Mouse (Mus musculus) thymus, adult 2 months (tissue): ENCODE results near the gene Xpo4. TPM values are rescaled to one million over a fixed set of nuclear protein-coding genes. Genes with fewer than 3 reads are reported as not detected.

Experiments
- DNase-seq: peaks from one replicate; pipeline ENCODE4 v3.0.0; 2021
- H3K27ac ChIP-seq: fragments of 200-500 bp; 2 replicates; pipeline ENCODE4 v1.5.1; 2012; ENCODE audit warnings: low read length, control low read depth; ENCODE audit not compliant: control insufficient read depth, insufficient read depth
- H3K27me3 ChIP-seq: fragments of 200-500 bp; 2 replicates; pipeline ENCODE4 v1.6.1; 2012; ENCODE audit warnings: mild to moderate bottlenecking, low read length, moderate library complexity, mixed read lengths; ENCODE audit not compliant: control insufficient read depth, insufficient read depth
- H3K36me3 ChIP-seq: fragments of 200-500 bp; 2 replicates; pipeline ENCODE4 v1.6.1; 2012; ENCODE audit warnings: mild to moderate bottlenecking, low read length, moderate library complexity; ENCODE audit not compliant: control insufficient read depth, insufficient read depth
- H3K4me1 ChIP-seq: fragments of 200-500 bp; replicated peaks from 2 replicates; pipeline ENCODE4 v1.6.1; 2012; ENCODE audit warnings: low read length; ENCODE audit not compliant: control insufficient read depth, insufficient read depth
- H3K4me3 ChIP-seq: fragments of 200-500 bp; 2 replicates; pipeline ENCODE4 v1.5.1; 2012; ENCODE audit warnings: mild to moderate bottlenecking, low read length, control low read depth, moderate library complexity; ENCODE audit not compliant: control insufficient read depth, insufficient read depth
- CTCF ChIP-seq: fragments of 200-500 bp; IDR thresholded peaks from 2 replicates; pipeline ENCODE4 v1.5.1; 2012; ENCODE audit warnings: mild to moderate bottlenecking, control low read depth, low read length, moderate library complexity, borderline replicate concordance; ENCODE audit not compliant: control insufficient read depth, poor library complexity, insufficient read depth; ENCODE audit errors: extremely low read depth
- POLR2A ChIP-seq: fragments of 200-500 bp; IDR thresholded peaks from 2 replicates; pipeline ENCODE4 v1.6.1; 2012; ENCODE audit warnings: mild to moderate bottlenecking, low read length, control low read depth, moderate library complexity; ENCODE audit not compliant: control insufficient read depth, poor library complexity, insufficient read depth; ENCODE audit errors: extremely low read depth
- WGBS: fragments of 180-500 bp; shearing (Covaris S2); methylation state at CpG from one replicate; pipeline ENCODE4 v1.1.7; 2018; 5-methylcytosine and 5-hydroxymethylcytosine counted together
- polyA plus RNA-seq: library from polyadenylated mRNA; depleted of rRNA; stranded (reverse); fragments of >200 nt; gene quantifications from 2 replicates; pipeline ENCODE4 v1.2.3, GENCODE M21; 2012

The Xpo4 gene
- polyA plus RNA-seq, 1 experiment: 5.9 TPM

DNA sequence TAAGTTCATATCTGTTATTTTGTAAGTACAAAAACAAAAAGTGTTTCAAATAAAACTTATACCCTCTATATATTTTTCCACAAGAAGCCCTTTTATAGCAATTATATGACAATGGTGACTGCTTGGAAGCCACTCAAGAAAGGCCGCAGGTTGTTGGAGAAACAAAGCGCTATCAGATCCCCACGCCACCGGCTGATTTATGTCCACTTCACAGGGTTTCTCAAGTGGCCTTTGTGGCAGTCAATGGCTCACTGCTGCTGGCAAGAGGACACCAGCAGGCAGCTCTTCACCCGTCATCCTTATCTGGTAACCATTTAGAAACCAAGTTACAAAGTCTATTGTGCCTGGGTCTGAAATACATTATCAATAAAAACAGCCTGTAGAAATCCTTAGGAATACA lies 31.1 kb downstream of the Xpo4 start:
- Histone ChIP-seq H3K4me3 (no peak overlapping the region), H3K27me3 (no peaks in the 10 kb centered on the region), H3K27ac (no peak overlapping the region), H3K36me3 (0 out of 2 replicates have a peak, but pooled peaks cover 4% of the 10 kb centered on the region), H3K4me1 (no peaks in the 10 kb centered on the region)
- no peak for TF ChIP-seq CTCF
- no peak for TF ChIP-seq POLR2A
- DNase-seq: no peak
- 96% methylated on average over 5 of the region's 5 CpGs for WGBS

DNA sequence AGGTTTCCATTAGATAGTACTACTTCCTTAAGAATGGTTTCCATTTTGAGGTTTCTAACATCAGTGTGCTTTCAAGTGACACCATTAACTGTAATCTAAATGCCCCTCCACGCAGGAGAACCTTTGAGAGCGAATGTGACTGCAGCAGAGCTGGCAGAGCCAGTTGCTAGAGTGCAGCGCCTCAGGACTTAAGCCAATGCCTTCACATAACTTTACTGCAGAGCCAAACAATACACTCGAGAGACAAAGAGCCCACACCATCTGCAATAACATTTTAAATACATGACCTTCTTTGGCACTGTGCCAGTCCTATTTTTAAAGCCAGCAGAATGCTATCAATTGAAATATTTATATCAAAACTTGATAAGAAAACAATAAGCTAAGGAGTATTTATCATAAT lies 35.6 kb downstream of the Xpo4 start:
- DNase-seq: no peak
- WGBS: 89% methylated on average over 4 of the region's 4 CpGs
- TF ChIP-seq CTCF (no peak), POLR2A (no peak)
- Histone ChIP-seq H3K27me3 (no peaks in the 10 kb centered on the region), H3K4me3 (no peak overlapping the region), H3K4me1 (no peaks in the 10 kb centered on the region), H3K36me3 (peaks cover 34% of the 10 kb centered on the region), H3K27ac (no peak overlapping the region)

DNA sequence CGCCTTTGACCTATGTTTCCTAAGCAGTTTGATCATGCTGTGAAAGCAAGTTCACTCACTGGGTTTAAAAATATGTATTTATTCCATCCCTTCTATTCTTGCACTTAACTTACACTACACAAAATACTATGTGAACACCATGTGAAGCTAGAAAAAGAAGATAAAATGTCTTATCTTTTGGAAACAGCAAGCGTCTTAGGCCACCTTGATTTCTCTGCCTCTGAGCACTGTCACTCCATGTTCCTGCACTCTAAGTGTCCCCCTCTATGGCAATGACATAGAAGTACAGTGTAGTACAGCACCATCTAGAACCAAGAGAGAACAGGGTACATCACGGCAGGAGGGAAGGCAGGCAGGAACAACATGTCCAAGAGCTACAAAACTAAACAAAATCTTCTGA lies 42.3 kb downstream of the Xpo4 start:
- DNase-seq: no peak
- H3K27me3 ChIP-seq: no peaks in the 10 kb centered on the region
- H3K27ac ChIP-seq: no peak overlapping the region
- no peak overlapping the region for H3K4me3 ChIP-seq
- H3K4me1 ChIP-seq: no peaks in the 10 kb centered on the region
- WGBS: 94% methylated on average over 3 of the region's 3 CpGs
- TF ChIP-seq POLR2A: no peak
- no peak for TF ChIP-seq CTCF
- H3K36me3 ChIP-seq: peaks cover 35% of the 10 kb centered on the region

DNA sequence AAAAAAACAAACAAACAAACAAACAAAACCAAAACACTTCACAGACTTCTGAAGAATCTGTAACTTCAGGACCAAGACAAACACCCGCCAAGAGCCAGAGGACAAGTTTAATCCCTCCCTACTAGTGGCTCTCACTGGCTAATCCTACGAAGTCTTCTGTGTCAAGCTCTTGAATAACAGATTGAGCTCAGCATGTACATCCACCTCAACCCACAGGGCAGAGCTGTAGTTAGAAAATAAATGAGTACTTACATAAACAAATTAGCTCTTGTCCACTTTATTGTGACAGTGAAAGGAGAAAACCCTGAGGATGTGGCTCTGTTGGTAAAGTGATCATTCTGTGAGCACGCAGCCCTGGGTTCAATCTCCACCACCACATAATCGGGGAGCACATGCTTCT lies 43.5 kb downstream of the Xpo4 start:
- Histone ChIP-seq H3K4me1 (no peaks in the 10 kb centered on the region; the same call in 1 of the 2 replicates), H3K36me3 (peaks cover 27% of the 10 kb centered on the region), H3K27ac (no peak overlapping the region), H3K4me3 (no peak overlapping the region), H3K27me3 (no peaks in the 10 kb centered on the region)
- WGBS: 96% methylated on average over 4 of the region's 4 CpGs
- TF ChIP-seq CTCF (no peak), POLR2A (no peak)
- no peak for DNase-seq

DNA sequence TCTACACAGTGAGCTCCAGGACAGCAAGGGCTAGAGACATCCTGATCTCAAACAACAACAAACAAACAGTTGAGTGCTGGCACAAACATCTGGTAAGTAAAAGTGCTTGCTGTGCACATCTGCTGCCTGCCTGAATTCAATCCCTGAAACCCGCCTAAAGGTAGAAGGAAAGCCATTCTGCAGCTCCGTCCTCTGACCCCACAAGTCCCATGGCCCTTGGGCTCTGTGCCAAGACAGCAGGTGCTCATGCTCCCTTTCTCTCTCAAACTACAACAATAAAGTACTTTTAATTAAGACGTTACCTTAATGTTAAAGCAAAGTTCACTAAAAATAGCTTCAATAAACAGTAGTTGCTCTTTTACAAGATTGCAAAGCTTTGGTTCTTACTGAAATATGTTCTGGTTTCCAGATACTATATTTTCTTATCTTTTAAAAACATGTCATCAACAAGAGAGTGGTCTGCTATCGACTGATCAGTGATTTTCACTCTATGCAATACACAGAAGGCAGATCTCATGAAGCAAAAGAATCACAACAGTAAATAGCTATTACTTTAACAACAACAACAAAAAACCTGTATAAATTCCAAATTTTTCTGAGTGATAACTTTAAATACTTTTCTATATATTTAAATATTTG lies 44.5 kb downstream of the Xpo4 start:
- no peak for DNase-seq
- TF ChIP-seq CTCF (no peak), POLR2A (no peak)
- H3K36me3 ChIP-seq: peaks cover 20% of the 10 kb centered on the region
- no peak overlapping the region for H3K27ac ChIP-seq
- no peak overlapping the region for H3K4me3 ChIP-seq
- no peaks in the 10 kb centered on the region for H3K27me3 ChIP-seq
- H3K4me1 ChIP-seq: peaks cover 3% of the 10 kb centered on the region
- WGBS: 79% methylated on average over 4 of the region's 4 CpGs

DNA sequence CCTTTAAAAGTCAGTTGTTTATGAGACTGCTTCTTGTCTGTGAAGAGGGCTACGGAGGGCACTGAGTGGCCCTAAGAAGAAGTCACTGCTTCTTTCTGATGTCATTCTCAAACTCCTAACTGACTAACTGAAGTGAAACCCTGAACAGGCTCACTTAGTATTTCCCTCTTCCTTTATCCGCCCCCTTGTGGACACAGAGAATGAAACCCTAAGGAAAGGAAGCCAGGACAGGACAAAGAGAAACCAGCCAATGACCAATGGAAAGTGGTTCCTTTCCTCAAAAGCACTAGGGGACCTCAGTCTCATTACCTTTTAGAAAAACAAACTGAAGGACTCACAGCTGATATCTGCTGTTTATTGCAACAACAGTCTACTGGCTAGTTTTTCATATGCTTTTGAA lies 45.7 kb downstream of the Xpo4 start:
- 67% methylated on average over 2 of the region's 2 CpGs for WGBS
- DNase-seq: no peak
- Histone ChIP-seq H3K36me3 (peaks cover 15% of the 10 kb centered on the region), H3K4me1 (peaks cover 3% of the 10 kb centered on the region), H3K4me3 (no peak overlapping the region), H3K27me3 (no peaks in the 10 kb centered on the region), H3K27ac (no peak overlapping the region)
- TF ChIP-seq POLR2A: no peak
- no peak for TF ChIP-seq CTCF

DNA sequence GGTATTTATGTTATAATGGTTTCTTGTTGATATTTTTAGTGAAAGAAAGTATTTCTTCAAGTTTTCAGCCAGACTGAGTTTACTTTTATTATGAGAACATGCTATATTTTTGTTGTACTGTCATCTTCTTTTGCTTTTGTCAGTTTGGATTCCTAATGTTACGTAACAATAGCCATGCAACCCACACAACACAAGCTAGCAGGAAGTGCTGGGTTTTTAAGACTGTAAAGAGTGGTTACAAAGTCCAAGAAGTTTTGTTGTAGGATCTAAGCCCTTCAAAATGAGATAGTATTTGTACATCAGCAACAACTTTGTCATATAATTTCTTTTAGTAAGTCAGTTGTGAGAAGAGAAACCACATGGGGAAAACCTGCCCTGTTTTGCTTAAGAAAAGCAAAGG lies 47.6 kb downstream of the Xpo4 start:
- Histone ChIP-seq H3K4me1 (peaks cover 3% of the 10 kb centered on the region), H3K27me3 (no peaks in the 10 kb centered on the region), H3K36me3 (peaks cover 2% of the 10 kb centered on the region; the same call in 1 of the 2 replicates), H3K4me3 (no peak overlapping the region), H3K27ac (no peak overlapping the region)
- DNase-seq: no peak
- WGBS: 95% methylated on average over 1 of the region's 1 CpGs
- no peak for TF ChIP-seq CTCF
- no peak for TF ChIP-seq POLR2A
